Mouse (Mus musculus): ENCODE results near the gene Ciita.

DNA sequence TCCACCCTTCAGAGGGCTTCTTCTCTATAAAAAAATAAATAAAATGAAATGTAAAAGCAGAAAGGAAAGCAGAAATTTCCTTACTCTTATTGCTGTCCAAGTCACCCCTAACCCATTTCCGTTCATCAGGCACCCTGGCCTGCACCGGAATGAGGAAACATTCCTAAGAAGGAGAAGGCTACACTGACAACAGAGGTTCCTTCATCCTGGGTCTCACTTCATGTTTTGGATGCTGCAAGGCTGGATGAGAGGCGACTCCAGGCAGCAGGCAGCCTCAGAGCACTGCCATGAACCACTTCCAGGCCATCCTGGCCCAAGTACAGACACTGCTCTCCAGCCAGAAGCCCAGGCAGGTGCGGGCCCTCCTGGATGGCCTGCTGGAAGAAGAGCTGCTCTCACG lies at the start of gene Ciita:
- TF ChIP-seq POLR2A (IDR thresholded peaks at IDR 0.05; ENCODE audit: low read depth, low read length) (no peak), CTCF (IDR thresholded peaks at IDR 0.05; ENCODE audit: extremely low read depth, insufficient read depth, insufficient read length, insufficient replicate concordance) (no peak)
